Mouse (Mus musculus) cerebellum, postnatal 25 days (tissue): Measurements from ENCODE around the gene Mrtfa.
"Not testable (repeated sequence)": the region's sequence is repeated elsewhere in the genome, so short reads cannot be mapped to it uniquely, and the experiment has no call there.

Source experiments
- DNase-seq, 2 experiments: peaks; one replicate each; pipeline ENCODE4 v3.0.0; 2021; ENCODE audit warnings: mixed read lengths in 2 of 2

The Mrtfa gene

DNA sequence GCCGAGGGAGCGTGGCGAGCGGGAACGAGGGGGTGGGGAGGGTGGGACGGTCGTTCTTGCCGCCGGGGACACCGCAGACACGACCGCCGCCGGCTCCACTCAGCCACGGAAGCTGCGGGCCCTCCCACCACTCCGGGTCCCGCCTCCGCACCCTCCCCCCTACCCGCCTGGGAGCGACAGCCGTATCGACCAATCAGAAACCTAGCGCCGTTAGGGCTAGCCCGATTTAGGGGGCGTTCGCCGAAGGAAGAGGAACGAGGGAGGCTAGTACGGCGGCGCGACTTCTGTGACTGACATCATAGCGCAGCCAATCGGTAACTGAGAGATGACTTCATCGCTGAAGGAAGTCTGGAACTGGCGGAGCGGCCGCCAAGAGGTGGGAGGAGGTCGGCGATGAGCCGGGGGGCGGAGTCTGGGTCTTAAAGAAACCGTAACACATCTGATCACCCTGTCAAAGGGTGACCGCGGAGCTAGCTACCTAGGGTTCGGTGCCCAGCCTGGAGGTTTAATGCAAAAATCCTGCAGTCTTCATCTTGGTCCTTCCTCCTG is at the start of gene Mrtfa:
Gene Mrtfa (minus strand): TSS at position 128 of the 549 bp plus-strand sequence.
- DNase-seq: peak; percentile 99

DNA sequence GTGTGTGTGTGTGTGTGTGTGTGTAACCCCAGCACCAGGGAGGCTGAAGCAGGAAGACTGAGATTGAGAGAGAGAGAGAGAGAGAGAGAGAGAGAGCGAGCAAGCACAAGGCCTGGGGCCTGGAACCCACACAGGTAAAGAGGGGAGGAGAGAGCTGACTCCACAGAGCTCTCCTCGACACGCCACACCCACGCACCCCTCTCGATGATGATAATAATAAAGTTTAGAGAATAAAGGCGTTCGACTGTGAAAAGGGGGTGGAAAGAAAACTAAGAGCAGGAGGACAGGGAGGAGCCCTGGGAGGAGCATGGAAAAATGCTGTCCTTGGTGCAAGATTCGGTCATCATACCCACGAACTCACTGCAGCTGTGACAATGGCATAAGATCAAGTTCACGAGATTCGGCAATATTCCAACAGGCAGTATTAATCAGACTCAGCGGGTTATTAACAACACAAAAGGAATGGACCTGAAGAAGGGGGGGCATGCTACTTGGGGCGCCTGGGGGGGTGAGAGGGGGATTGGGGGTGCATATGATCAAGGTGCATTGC is 49.3 kb upstream of the Mrtfa start:
- no peak for DNase-seq

DNA sequence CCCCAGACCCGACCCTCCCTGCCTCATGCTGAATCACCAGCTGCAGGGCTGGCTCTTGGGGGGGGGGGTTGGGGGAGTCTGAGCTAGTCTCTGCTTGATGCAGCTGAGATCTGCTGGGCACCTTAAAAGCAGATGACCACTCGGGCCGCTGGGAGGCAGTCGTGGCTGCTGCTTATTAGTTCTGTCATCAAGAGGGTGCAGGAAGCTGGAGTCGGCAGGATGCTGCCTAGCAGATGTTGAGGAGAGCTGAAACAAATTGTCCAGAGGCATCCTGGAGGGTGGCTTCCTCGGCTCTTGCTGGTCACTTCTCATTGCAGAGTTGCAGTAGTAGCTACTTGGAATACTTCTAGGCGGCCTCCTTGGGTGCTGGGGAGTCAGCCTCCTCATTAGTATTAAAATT is 48.7 kb upstream of the Mrtfa start:
- peak in 1 of 2 experiments; percentile 30 for DNase-seq

- DNase-seq: no peak
Observed at GRCm38 (mm10) chr15:81237471-81237870, 46.9 kb upstream of the Mrtfa start.

GRCm38 (mm10) chr15:81236062-81236461 is 45.5 kb upstream of the Mrtfa start:
- DNase-seq: no peak

DNA sequence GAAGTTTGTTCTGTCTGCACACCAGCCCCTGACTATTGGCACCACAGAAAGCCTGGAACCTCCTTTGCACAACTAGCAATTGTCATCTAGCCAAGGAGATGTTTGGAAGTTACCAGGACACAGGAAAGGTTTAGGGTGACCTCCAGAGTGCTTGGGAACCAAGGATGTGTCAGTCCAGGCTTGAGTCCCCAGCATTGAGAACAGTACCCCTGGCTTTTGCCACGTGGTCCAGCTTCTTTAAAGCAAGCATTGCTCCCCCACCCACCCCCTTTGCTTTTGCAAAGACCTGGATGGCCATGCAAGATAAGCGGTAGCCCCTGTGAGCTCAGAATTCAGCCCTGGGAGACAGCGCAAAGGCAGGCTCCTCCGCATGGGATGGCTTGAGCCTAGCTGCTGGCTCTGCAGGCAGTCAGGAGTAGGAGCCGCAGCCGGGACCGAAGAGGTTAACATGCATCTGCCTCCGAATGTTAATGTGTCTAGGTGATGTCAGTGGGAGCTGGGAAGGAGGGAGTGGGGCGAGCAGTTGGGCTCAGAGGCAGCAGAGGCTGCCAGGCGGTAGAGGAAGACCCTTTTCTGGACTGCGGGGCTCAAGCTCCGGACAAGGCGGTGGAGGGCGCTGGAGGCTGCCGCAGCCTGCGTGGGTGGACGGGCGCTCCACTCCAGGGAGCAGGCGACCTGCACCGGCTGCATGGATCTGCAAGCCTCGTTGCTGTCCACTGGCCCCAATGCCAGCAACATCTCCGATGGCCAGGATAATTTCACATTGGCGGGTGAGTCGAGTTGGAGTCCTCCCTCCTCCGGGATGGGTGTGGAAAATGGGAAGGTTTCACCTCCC is 44.7 kb upstream of the Mrtfa start, which contains the start of gene Mchr1:
Gene Mchr1 (plus strand): TSS at position 414 of the 835 bp plus-strand sequence.
- peak; percentile 67 to 69 for DNase-seq

- no peak for DNase-seq
Observed at GRCm38 (mm10) chr15:81231325-81231724, 40.8 kb upstream of the Mrtfa start.

DNA sequence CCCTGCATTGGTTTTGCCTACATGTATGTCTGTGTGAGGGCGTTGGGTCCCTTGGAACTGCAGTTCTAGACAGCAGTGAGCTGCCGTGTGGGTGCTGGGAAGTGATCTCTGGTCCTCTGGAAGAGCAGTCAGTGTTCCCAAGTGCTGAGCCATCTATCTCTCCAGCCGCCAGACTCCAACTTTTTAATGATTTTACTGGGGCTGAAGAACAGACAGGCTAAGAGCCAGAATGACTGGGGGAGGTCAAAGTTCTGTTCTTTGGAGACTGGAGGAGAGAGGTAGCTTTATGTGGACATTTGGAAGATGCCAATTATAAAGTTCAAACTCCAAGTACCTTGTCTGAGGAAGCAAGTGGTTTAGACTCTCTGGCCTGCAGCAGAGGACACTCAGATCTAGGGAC is 39.2 kb upstream of the Mrtfa start:
- no peak for DNase-seq

DNA sequence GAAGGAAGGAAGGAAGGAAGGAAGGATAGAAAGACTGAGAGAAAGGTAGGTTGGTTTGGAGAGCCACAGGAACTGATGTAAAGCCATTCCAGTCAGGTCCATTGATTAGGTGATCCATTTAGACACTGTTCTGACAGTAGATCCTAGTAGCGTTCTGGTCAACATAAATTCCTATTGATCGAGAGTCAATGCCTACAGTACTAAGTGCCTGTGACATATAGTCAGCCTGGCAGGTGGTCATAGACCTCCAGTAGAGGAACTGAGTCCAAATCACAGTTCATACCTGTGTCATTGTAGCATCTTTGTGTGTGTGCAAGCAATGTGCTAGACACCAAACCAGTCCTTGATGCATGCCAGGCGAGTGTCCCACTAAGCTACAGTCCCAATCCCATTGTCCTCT is 37.7 kb upstream of the Mrtfa start:
- no peak for DNase-seq

DNA sequence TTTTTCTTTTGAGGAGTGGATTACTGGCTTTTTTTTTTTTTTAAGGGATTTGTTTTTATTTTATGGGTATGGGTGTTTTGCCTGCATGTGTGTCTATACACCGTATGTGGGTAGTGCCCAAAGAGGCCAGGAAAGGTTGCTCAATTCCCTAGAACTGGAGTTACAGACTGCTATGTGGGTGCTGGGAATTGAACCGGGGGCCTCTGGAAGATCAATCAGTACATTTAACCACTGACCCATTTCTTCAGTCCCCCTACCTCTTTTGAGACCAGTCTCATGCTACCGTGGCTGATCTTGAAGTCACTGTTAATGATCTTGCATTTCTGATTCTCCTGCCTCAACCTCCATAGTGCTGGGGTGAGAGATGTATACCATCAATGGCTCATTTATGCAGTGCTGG is 36.7 kb upstream of the Mrtfa start:
- DNase-seq: no peak

DNA sequence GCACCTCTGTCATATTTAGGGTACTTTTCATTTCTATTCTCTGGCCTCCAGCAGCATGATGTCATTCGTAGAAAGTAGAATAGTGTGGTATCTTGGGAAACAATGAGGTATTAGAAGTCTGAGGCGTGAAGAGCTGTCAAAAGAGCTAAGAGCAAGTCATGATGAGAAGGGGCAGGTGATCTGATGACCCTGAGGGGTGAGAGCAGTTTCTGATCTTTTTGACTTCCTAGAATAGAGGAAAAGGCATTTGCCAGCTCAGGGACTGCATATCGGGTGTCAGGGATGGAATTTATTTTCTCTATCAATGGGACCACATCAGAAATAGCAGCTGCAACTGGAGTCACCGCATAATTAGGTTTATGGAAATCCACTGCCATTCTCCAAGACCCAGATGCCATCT is 36.2 kb upstream of the Mrtfa start:
- DNase-seq: no peak

DNA sequence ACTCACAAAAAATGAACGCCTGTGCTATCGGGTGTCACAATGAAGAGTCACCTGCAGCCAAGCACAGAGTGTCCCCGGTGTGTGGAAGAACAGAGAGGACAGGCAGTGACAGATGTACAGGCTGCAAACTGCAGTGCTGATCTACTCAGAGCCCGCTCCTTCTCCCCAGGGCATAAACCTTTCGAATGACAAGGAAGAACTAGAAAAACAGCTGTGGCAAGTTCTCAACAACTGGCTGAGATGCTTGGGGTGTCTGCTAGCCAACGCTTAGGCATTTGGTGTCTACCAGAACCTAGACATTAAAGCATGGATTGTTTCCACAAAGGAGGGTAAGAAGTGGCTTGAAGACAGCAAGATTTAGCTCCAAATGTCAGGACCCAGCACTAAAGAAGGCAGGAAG is 35.2 kb upstream of the Mrtfa start:
- DNase-seq: no peak

GRCm38 (mm10) chr15:81225016-81225415 is 34.5 kb upstream of the Mrtfa start:
- DNase-seq: no peak

DNA sequence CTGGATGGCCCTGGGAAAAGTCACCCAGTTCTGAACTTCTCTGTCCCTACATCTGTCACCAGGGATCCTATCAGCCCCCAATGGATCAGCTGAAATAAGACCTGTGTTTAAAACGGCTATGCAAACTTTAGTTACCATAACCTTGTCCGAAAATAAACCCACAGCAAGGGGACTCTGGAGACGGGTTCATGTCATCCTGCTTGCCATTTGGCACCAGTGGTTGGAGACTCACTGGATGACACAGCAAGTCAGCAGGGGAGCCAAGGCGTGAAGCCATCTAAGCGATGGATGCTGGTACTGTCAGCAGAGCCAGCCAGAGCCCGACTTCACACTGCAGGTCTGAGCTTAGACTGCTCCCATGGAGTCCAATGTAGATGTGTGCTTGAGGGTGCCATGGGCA is 30.9 kb upstream of the Mrtfa start:
- DNase-seq: peak in 1 of 2 experiments; percentile 27

- not testable (repeated sequence) for DNase-seq
Observed at GRCm38 (mm10) chr15:81220051-81220450, 29.5 kb upstream of the Mrtfa start.

GRCm38 (mm10) chr15:81219054-81219453 is 28.5 kb upstream of the Mrtfa start:
- DNase-seq: no peak

DNA sequence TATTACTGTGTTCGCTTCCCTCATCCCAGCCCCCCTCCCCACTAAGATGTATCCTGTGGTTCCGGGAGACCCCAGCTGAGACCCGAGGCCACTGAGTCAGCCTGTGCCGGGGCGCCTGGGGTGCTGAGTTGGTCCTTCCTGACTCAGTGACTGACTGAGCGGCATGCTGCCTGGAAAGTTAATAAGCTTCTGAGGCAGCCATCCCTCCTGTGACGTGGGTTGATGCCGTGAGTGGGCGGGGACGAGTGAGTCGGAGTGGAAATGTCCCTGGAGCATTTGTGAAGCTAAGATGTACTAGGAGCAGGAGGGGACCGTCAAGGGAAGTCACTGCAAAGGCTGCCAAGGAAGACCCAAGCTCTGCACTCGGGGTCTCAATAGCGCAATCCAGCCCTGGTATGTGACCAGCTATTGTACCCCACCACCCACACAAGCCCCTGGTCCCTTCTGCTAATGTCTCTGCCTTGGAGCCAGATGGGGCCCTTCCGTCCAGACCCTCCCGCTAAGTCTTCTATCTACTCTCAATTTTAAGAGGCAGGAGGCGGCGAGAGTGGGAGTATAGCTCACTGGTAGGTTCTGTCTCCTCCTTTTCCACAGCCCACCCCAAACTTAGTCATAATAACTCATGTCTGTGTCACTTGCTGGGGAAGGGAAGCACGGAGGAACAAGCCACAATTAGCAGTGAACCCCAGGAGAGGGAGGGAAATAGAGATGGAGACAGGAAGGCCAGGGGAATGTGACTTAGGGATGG is 26.5 kb upstream of the Mrtfa start:
- DNase-seq: no peak

GRCm38 (mm10) chr15:81212976-81213375 is 22.4 kb upstream of the Mrtfa start:
- no peak for DNase-seq

GRCm38 (mm10) chr15:81210496-81210895 is 19.9 kb upstream of the Mrtfa start:
- no peak for DNase-seq

DNA sequence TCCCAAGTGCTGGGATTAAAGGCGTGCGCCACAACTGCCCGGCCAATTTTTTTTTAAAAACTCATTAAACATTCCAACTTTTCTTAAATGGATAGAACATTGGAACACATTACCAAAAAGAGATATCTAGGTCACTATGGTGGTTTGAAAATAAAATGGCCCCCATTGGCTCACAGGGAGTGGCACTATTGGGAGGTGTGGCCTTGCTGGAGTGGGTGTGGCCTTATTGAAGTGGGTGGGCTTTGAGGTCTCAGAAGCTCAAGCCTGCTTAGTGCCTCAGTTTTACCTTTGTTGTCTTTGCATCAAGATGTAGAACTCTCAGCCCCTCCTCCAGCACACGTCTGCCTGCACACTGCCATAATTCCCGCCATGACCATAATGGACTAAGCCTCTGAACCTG is 11.9 kb upstream of the Mrtfa start:
- DNase-seq: no peak

DNA sequence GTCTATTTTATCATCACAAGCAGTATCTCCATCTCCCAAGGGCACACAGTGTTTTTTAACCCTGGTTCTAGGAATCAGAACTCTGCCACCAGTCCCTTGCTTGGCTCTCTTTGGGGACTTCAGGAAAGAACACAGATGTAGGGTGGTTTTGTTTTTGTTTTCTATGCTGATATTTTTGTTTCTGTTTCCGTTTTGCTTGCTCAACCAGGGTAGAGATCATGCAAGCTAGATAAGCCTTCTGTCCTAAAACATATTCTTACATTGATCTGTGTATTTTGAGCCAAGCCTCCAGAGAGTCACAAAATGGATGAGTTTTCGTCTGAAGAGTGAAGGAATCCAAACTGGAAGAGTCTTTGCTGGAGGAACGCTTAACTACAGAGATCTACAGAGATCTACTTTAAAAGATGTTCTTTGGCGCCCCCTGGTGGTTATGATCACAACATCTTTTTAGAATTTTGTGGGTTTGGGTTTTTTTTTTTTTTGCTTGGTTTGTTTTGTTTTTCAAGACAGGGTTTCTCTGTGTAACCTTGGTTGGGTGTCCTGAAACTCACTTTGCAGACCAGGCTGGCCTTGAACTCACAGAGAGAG is 8.9 kb upstream of the Mrtfa start:
- peak; percentile 52 to 82 for DNase-seq

DNA sequence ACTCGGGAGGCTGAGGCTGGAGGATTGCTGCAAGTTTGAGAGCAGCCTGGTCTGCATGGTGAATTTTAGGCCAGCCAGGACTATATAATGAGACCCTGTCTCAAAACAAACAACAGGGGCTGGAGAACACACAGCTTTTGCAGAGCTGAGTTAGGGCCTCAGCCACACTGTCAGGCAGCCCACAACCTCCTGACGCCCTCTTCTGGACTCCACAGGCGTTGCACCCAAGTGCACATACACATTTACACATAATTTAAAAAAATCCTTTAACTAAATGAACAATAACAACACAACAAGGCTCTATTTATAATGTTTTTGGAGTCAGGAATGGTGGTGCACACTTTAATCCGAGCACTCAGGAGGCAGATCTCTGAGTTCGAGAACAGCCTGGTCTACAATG is 7.9 kb upstream of the Mrtfa start:
- no peak for DNase-seq

- no peak for DNase-seq
Observed at GRCm38 (mm10) chr15:81197197-81197596, 6.6 kb upstream of the Mrtfa start.
